Mouse (Mus musculus) kidney, adult 18-20 months (tissue): ENCODE results near the gene Dop1a.

Experiments used
- DNase-seq: peaks from one replicate; pipeline ENCODE4 v3.0.0; 2021

The Dop1a gene

DNA sequence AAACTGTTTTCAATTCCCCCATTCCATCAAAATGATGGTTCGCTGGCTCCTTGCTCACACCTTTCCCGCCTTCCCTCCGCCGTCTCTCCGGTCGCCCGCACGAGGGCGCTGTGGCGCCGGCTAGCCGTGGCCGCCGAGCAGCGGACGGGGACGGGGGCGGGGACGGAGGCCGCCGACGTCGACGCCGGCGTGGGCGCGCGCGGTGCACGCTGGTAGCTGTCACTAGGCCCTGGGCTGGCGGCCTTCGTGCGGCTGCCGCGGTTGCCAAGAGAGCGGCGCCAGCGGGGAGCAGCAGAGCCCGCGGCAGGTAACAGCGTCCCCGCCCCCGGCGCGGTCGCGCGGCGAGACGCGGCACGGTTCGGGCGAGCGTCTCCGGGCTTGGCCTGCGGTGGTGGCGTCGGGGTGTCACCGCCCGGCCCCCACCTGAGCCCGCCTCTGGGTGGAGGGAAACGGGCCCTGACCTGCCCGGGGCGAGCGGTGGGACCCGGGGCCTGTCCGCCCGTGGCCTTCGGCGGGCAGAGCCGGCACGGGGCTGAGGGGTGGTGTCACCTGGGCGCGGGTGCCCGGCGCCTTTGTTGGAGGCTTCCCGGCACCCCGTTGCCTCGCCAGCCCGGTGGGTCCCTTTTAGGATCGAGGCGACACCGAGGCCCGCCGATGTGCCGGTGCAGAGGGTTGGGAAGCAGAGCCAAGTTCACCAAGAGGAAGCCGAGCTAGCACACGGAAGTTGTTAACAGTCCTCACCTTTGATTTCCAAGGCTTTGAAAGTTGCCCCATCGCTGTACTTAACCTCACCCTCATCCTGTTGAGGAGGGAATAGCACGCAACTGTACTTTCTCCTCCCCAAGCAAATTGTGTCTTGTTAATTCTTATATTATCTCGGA, at the start of gene Dop1a:
Gene Dop1a (plus strand): TSS at position 165 of the 881 bp plus-strand sequence.
- DNase-seq, result peak; percentile 89

GRCm38 (mm10) chr9:86417971-86418370, 49.0 kb upstream of the Dop1a start:
- no peak for DNase-seq

GRCm38 (mm10) chr9:86419366-86419765, 47.6 kb upstream of the Dop1a start:
- no peak for DNase-seq

- DNase-seq, result no peak
These were observed 43.6 kb upstream of the Dop1a start for GRCm38 (mm10) chr9:86423331-86423730.

DNA sequence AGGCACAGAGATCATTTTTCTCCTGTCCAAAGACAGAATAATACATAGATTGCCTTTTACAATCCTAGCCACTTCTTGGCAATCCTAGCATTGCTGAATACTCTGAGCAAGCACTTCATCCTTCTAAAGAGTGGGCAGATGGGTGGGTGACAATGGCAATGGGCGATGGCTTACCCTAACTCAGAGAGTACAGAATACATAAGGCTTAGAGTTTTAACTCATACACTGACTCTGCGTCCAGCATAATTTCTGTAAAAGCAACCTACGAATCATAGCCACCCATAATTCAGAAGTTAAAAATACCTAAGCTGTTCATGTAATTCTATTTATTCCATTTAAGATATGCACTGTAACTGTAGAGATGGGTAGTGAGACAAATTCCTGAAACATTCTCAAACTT, 31.4 kb upstream of the Dop1a start:
- DNase-seq, result no peak

DNA sequence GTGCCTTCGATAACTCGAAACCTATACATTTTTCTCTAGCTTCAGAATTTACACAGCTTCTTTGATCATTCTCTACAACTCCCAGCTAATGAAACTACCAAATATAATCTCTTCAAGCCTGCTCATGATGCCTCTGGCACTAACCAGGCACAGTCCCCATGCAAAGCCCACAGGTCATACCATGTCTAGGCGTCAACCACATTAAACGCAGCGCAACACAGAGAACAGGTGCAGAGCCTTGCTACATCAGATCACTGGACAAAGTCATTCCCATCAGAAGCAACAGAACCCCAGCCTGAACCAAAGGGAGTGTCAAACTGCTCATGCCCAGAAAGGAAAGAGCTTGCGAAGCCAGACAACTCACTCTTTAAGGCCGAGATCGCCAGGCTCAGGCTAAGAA, 30.3 kb upstream of the Dop1a start:
- DNase-seq, result no peak

- no peak for DNase-seq
These were observed 28.5 kb upstream of the Dop1a start for GRCm38 (mm10) chr9:86438337-86439009.

- no peak for DNase-seq
These were observed 24.7 kb upstream of the Dop1a start for GRCm38 (mm10) chr9:86442248-86442647.

- DNase-seq, result no peak
These were observed 20.1 kb upstream of the Dop1a start for GRCm38 (mm10) chr9:86446847-86447246.

DNA sequence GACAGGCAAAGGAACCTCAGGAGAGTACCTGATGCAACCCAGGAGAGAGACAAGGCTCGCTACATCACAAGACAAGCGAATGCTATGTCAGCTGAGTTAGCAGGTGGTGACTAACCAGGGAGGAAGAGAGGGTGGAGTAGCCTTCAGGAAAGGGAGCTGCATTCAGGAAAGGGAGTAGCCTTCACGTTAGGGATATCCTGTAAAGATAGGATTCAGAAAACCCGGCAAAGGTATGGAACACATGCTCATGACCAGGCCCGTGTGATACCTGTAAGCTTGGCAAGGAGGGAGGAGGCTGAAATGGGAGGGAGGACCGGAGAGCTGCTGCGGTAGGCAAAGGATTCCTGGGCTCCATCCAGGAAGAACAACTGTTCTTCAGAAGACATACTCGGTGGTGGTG, 19.5 kb upstream of the Dop1a start:
- DNase-seq, result no peak

GRCm38 (mm10) chr9:86449581-86449980, 17.4 kb upstream of the Dop1a start:
- peak; percentile 80 for DNase-seq

DNA sequence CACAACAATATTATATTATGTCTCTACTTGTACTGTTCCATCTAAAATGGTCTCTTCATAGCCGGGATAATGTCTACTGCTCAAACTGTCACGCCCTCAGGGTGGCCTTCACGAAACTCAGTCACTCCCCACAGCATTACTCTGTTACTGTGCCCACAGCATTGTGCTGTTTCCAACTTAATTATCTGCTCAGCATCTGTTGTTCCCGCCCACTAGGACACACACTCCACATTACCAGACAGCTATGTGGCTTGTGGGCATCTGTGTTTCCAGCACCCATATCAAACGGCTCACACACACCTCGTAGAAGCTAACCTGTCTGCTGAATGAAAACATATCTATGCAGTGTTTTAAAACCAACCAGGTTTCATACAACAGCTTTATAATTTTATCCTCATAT, 15.9 kb upstream of the Dop1a start:
- no peak for DNase-seq

GRCm38 (mm10) chr9:86451617-86452016, 15.3 kb upstream of the Dop1a start:
- peak; percentile 49 for DNase-seq

- DNase-seq, result no peak
These were observed 13.3 kb upstream of the Dop1a start for GRCm38 (mm10) chr9:86453626-86454025.

- DNase-seq, result peak; percentile 91
These were observed 2.5 kb upstream of the Dop1a start, which contains the start of gene Ube2cbp for GRCm38 (mm10) chr9:86464151-86465105. Ube2cbp (minus strand) TSS chr9:86464950.

DNA sequence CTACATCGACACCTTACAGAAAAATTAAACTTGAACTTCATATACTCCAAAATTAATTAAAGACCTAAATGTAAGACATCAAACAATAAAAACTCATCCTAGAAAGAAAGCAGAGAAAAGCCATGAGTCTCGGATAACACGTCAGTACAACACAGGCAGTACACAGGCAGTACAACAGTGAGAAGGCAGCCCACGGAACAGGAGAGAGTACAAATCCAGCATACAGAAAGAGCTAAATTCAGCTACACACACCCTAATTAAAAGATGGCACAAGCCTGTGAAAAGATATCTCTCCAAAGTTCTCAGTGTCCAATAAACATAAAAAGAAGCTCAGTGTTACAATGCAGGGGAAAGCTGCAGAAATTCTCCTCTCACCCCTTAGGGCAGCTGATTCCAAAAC, 9.0 kb downstream of the Dop1a start:
- no peak for DNase-seq

DNA sequence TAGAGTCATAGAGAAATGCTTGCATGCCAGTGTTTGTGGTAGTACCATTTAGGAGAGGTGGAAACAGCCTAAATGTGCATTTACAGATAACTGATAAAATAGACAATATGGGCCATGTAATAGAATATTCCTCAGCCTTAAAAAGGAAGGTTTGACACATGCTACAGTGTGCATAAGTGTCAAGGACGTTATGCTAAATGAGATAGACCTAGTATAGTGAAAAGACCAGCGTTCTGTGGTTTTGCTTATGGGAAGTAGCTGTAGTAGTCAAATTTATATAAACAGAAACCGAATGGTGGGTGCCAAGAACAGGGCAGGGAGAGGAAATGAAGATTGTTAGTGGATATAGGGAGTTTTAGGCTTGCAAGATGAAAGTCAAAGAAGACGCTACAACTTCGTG, 9.8 kb downstream of the Dop1a start:
- DNase-seq, result no peak

DNA sequence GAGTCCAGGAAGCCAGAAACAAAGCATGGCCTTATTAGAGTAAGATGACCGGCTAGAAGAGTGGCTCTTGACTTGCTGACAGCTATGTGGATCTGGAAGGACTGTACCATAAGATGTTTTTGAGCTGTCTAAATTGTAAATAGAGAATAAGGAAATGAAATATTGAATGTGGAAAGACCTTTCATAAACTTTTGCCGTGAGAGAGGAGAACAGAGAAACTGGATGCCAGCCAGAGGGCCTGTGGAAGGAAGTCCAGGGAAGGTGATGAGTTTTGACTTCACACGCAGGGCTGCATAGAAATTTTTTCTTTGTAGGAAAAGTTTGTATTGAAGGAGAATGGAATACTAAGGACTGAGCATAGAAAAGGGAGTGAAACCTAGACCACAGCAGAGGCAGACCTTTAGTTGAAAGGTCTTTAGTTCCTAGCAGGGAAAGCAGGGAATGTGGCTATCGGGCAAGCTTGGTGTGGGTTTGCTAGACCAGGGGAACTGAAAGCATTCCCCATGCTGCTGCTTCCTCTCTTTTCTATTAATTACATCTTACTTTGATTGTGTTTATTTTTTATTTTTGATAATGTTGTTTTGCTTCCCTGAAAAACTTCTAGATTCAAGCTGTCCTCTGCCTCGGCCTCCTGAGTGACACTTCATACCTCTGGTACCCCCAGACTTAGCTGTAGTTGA, 11.6 kb downstream of the Dop1a start:
- no peak for DNase-seq

DNA sequence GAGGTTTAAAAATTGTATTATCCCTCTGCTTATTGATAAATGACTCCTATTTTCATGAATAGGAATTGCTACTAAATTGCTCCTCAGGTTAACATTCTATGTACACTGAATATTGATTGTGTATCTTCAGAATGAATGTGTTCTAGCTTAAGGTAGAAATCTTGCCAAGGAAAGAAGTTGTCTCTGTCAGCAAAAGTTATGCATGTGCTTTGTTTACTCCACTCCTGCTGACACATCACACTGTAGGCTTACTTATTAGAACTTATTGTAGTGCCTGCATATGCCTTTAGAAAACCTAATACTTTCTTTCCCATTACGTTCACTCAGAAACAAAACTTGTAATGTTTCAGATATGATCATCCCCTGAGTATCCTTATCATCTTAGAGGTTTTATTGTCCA, 15.3 kb downstream of the Dop1a start:
- no peak for DNase-seq

- DNase-seq, result no peak
These were observed 24.8 kb downstream of the Dop1a start for GRCm38 (mm10) chr9:86491740-86492139.

- no peak for DNase-seq
These were observed 29.3 kb downstream of the Dop1a start for GRCm38 (mm10) chr9:86496261-86496660.

GRCm38 (mm10) chr9:86499083-86499482, 32.1 kb downstream of the Dop1a start:
- DNase-seq, result no peak
